Mouse (Mus musculus) layer of hippocampus, adult 9-11 months (tissue): ENCODE results near the gene G0s2.

Experiments used
- DNase-seq: peaks from one replicate; pipeline ENCODE4 v3.0.0; 2022

G0s2 gene

GRCm38 (mm10) chr1:193272916-193273601 is at the start of gene G0s2:
Gene G0s2 (minus strand): TSS chr1:193273217.
- DNase-seq = peak; percentile 77

DNA sequence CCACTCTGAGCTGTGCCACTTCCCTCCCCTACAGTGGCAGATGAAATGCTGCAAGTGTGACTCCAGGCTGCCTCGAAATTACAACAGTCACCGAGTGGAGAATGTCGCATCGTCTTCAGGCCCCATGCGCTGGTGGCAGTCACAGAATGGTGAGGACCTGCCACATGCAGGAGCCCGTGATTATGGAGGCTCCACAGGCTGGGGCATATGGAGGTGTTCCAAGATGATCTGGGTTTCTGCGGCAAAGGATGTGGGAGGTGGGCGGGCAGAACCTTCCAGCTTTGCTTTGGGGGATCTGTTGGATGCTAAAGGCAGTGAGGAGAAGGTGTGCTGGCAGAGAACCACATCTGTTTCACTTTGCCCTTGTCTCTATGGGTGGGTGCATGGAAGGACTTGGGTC is 47.4 kb upstream of the G0s2 start:
- DNase-seq = no peak

DNA sequence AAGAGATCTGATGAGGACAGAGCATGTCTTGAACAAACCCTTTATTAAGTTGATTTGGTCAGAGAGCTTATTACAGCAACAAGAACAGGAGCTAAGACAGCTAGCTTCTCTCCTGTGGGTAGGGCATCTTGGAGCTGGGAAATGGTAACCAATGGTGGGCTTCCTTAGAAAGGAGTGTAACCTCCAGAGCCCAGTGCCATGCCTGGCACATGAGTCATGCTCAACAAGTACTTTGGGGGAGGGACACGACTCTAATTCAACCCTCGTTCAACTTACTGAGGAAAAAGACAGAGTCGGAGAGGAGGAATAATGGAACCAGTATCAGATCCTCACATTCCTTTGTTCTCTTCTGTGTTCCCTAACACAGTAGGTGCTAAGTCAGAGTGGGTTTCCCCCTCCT is 46.7 kb upstream of the G0s2 start:
- DNase-seq = no peak

- peak; percentile 76 for DNase-seq
These were observed 44.1 kb upstream of the G0s2 start for GRCm38 (mm10) chr1:193317159-193317559.

- DNase-seq = no peak
These were observed 43.3 kb upstream of the G0s2 start for GRCm38 (mm10) chr1:193316358-193316750.

- peak; percentile 64 for DNase-seq
These were observed 42.8 kb upstream of the G0s2 start for GRCm38 (mm10) chr1:193315705-193316357.

- DNase-seq = no peak
These were observed 38.6 kb upstream of the G0s2 start for GRCm38 (mm10) chr1:193311596-193311995.

DNA sequence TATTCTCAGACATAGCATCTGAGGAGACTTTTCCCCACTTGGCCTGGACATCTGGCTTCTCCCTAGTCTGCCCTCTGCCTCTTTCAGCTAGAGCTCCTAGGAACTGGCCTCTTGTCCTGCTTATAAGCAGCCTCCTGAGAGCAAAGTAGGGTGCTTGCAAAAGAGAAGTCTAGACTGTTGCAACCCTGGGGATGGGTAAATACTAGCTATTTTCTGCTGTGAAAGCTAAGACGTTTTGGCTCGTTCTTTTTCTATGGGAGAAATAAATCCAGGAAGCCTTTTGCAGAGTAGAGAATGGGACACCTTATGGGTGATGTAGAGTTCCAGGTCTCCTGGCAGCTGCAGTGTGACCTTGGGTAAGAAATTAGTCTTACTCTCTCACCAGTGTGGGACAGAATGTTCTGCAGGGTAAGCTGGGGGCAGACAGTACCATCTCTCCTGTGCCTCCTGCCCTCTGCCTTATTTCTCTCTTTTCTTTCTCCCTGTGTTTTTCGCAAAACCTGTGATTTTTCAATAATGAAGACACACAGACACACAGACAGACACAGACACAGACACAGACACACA is 37.6 kb upstream of the G0s2 start:
- DNase-seq = no peak

DNA sequence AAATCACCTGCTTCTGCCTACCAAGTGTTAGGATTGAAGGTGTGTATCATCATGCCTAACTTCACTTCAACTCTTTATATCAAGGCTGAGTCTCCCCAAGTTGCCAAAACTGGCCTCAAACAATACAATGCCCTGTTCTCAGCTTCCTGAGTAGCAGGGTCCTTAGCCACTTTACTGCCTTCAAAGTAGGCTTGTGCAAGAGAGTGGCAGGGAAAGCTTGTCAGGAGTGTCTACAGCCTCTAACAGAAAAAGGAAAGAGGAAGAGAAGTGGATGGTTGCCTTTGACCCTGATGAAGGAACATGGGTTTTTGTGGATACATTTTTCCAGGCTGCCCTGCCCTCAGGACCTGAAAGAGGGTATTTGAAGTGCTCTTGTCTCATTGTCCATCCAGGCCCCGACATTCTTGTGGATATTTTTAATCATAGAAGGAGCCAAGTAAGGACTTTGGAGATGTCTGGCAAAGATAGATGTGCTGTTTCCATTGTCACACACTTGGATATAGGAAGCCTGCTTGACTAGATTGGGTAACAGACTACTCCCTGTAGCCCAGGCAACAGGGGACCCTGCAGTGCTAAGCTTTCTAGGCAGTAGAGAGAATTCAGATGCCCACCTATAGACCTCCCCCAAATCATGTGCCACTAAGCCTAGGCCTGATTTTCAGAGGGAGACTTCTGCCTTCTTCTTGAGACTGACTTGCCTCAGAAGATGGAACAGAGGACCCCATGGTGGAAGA is 36.9 kb upstream of the G0s2 start:
- no peak for DNase-seq

DNA sequence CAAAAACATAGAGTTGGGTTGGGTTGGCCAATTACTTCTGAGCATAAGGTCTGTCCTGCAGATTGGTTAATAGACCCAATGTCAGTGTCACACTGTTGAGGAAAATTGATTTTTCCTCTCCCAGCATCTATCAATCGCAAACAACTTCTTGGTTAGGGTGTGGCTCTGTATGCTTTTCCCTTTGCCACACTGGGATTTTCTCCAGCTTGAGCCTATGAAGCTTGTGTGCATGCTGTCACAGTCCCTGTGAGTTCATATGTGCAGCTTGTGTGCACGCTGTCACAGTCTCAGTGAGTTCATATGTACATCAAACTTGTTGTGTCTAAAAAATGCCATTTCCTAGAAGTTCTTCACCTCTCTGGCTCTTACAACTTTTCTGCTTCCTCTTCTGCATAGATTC is 33.8 kb upstream of the G0s2 start:
- no peak for DNase-seq

- DNase-seq = peak; percentile 47
These were observed 32.4 kb upstream of the G0s2 start for GRCm38 (mm10) chr1:193305386-193305785.

DNA sequence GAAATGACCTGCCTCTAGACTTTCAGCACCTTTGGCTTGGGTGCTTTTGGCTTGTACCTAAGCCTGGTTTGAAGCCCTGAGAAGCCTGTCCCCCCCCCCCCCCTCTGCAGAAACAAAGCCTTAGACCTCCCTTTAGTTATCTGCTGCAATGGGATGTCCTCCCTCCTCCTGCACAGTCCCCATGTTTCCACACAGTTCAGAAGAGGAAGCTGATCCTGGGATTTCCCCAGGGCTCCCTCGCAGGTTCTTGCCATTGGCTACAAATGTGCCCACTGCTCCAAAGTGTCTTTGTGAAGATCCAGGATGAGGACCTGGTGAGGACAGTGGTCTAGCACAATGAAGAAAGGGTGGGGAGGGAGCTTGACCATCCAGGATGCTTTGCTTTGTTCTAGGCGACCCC is 30.1 kb upstream of the G0s2 start:
- no peak for DNase-seq

GRCm38 (mm10) chr1:193302093-193302405 is 29.0 kb upstream of the G0s2 start:
- DNase-seq = no peak

GRCm38 (mm10) chr1:193301216-193302092 is 28.4 kb upstream of the G0s2 start:
- no peak for DNase-seq

GRCm38 (mm10) chr1:193299995-193300394 is 27.0 kb upstream of the G0s2 start:
- DNase-seq = no peak

GRCm38 (mm10) chr1:193298141-193298765 is 25.2 kb upstream of the G0s2 start:
- DNase-seq = peak; percentile 43

GRCm38 (mm10) chr1:193295920-193296319 is 22.9 kb upstream of the G0s2 start:
- DNase-seq = no peak

DNA sequence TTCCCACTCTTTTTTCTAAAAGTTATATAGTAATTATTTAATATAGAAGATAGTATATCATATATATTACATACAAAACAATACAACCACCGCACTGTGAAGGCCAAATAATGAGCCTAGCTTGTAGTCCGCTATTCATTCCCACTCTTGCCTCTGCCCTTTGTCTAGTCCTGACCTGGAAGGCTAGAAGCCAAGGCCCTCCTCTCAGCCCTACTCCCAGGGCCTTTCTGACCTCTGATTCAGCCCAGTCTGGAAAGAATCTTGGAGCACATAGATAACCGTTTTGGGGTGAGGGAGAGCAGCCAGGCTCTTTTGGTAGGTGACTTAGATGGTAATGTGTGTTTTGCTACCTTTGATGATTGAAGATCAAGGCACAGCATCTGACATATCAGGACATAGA is 20.9 kb upstream of the G0s2 start:
- no peak for DNase-seq

DNA sequence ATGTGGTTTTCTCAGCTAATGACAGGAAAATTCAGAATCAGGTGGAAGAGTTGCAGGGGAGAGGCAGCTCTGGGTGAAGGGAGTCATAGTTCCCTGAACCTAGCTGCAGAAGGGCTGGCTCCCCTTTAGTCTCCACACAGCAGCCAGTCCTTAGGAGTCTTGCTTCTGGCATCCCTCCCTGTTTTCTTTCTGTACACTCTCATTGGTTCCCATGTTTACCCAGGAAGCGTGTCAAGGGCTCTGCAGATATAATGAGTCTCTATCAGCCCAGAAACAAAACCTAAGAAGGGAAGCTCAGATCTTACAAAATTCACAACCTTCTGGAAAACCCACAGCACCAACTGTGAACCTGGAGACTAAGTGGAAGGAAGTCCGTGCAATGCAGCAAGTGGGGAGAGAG is 20.0 kb upstream of the G0s2 start:
- DNase-seq = no peak

DNA sequence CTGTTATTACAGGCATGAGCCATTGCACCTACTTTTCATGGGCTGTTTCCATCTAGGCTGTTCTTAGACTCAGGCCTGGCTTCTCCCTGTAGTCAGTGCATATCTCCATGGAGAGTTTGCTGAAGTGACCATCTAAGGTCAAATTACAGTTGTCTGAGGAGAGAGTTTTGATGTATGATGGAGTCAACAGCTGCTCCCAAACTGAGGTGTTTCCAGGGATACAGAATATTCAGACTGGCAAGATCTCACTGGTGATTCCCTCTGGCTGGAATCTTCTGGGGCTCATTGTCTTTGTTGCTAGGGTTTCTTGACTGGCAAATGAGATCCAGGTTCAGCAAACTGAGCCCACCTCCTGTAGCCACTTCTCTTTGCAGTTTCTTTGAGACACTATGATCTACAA is 17.7 kb upstream of the G0s2 start:
- no peak for DNase-seq

- DNase-seq = no peak
These were observed 16.9 kb upstream of the G0s2 start for GRCm38 (mm10) chr1:193289914-193290313.

DNA sequence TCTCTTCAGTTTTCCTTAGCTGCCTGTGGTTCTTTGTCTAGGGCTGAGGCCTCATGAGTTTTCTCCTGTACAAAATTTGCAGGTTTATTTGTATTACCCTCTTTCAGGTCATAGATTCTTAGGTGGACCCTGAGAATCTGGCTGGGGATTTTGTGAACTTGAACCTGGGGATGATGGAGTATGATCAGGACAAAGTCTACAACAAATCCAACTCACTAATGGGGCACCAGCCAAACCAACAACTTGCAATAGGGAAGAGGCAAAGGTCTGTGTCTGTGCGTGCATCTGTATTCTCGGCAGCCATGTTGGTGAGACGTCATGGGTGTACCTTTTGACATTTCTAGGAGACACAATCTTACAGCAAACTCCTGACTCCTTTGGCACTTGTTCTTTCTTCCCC is 16.1 kb upstream of the G0s2 start:
- DNase-seq = no peak
